In the genomic region with DNA sequence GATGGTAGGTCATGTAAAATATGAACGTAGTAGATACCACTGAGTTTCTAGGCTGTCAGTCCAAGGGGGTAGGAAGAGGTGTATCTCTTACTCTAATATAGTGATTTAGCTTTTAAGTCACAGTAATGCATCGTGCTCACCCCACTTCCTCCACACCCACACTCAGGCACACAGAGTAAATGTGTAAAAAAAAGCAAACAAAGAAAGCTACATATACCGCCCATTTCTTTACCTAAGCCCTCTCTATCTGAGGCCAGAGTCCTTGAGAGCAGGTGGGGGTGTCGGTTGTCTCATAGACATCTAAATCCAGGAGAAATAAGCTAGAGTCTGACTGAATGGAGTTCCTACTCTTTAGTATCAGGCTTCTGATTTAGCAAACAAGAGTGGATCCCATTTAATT, we compare ENCODE assay signal across 24 mouse cellular contexts.
DNase-seq lines count a peak whose midpoint lies in the region; ATAC-seq and TF ChIP-seq lines count a peak whose summit lies in the region.
"Had no signal": no experiment of that assay in that cellular context is flagged by ENCODE, and none has a peak within 500 bp of the region (broad histone marks: within the 10 kb centered on the region; RNA-seq: fewer than 3 reads in every experiment).

No protein-coding gene starts in this region.

- no peak overlapping the region for H3K4me2 ChIP-seq in liver, embryonic 12.5 days
- H3K4me2 ChIP-seq in lung, postnatal 0 days (replicated peaks; ENCODE audit: low read depth, low read length): no peak overlapping the region
- H3K4me2 ChIP-seq in stomach, embryonic 14.5 days (replicated peaks; ENCODE audit: low read depth, low read length): no peak overlapping the region
- H3K4me2 ChIP-seq in hindbrain, embryonic 14.5 days (replicated peaks): no peak overlapping the region
- H3K4me2 ChIP-seq in midbrain, embryonic 14.5 days (ENCODE audit: low read length): no peak overlapping the region
- H3K4me2 ChIP-seq: embryonic facial prominence, embryonic 15.5 days; forebrain, embryonic 15.5 days; heart, embryonic 13.5 days had no signal

- WGBS in liver, embryonic 12.5 days (ENCODE audit: insufficient replicate concordance): 57% methylated on average over 4 of the region's 4 CpGs
- 48% methylated on average over 4 of the region's 4 CpGs for WGBS in lung, postnatal 0 days
- 69% methylated on average over 4 of the region's 4 CpGs for WGBS in stomach, embryonic 14.5 days
- WGBS in hindbrain, embryonic 14.5 days: 89% methylated on average over 4 of the region's 4 CpGs
- 91% methylated on average over 4 of the region's 4 CpGs for WGBS in midbrain, embryonic 14.5 days

- no peak overlapping the region for H3K27ac ChIP-seq in liver, embryonic 12.5 days
- H3K27ac ChIP-seq in lung, postnatal 0 days (ENCODE audit: low read length): no peak overlapping the region
- H3K27ac ChIP-seq in stomach, embryonic 14.5 days (ENCODE audit: low read length): no peak overlapping the region
- no peak overlapping the region for H3K27ac ChIP-seq in hindbrain, embryonic 14.5 days
- no peak overlapping the region for H3K27ac ChIP-seq in midbrain, embryonic 14.5 days (replicated peaks; ENCODE audit: low read depth, low read length)
- H3K27ac ChIP-seq: embryonic facial prominence, embryonic 15.5 days; forebrain, embryonic 10.5 days; forebrain, embryonic 15.5 days; heart, embryonic 13.5 days had no signal

- H3K36me3 ChIP-seq in liver, embryonic 12.5 days: no peaks in the 10 kb centered on the region
- H3K36me3 ChIP-seq in lung, postnatal 0 days (ENCODE audit: insufficient read depth, low read length): no peaks in the 10 kb centered on the region
- H3K36me3 ChIP-seq in stomach, embryonic 14.5 days (ENCODE audit: control insufficient read depth, insufficient read depth, low read length): no peaks in the 10 kb centered on the region
- H3K36me3 ChIP-seq in hindbrain, embryonic 14.5 days (replicated peaks; ENCODE audit: control insufficient read depth, insufficient read depth): no peaks in the 10 kb centered on the region
- H3K36me3 ChIP-seq in midbrain, embryonic 14.5 days (ENCODE audit: control insufficient read depth, insufficient read depth, low read length): no peaks in the 10 kb centered on the region
- H3K36me3 ChIP-seq: embryonic facial prominence, embryonic 15.5 days; forebrain, embryonic 10.5 days; forebrain, embryonic 15.5 days; G1E; heart, embryonic 13.5 days had no signal

- no peaks in the 10 kb centered on the region for H3K9me3 ChIP-seq in liver, embryonic 12.5 days (replicated peaks)
- H3K9me3 ChIP-seq in lung, postnatal 0 days (ENCODE audit: low read length): no peaks in the 10 kb centered on the region
- H3K9me3 ChIP-seq in stomach, embryonic 14.5 days (ENCODE audit: control insufficient read depth, low read depth, low read length): no peaks in the 10 kb centered on the region
- no peaks in the 10 kb centered on the region for H3K9me3 ChIP-seq in hindbrain, embryonic 14.5 days (ENCODE audit: control insufficient read depth, low read length)
- H3K9me3 ChIP-seq in midbrain, embryonic 14.5 days (ENCODE audit: control insufficient read depth, low read length): no peaks in the 10 kb centered on the region
- H3K9me3 ChIP-seq: embryonic facial prominence, embryonic 15.5 days; forebrain, embryonic 10.5 days; forebrain, embryonic 15.5 days; heart, embryonic 13.5 days had no signal

- TF ChIP-seq EP300 in lung, postnatal 0 days (IDR thresholded peaks at IDR 0.05): no peak

- TF ChIP-seq CTCF in lung, postnatal 0 days (IDR thresholded peaks at IDR 0.05): no peak

- DNase-seq in liver: no peak
- peak; percentile 11 for DNase-seq in lung, postnatal 0 days (ENCODE audit: low spot score)
- no peak for DNase-seq in lung, postnatal 36 days
- no peak for DNase-seq in cerebellum, postnatal 25 days
- DNase-seq in hindbrain, embryonic 14.5 days (ENCODE audit: low spot score): no peak
- no peak for DNase-seq in midbrain, embryonic 14.5 days
- DNase-seq: adrenal gland, adult 8-10 months; adrenal gland, postnatal 36 days; B cell, adult 2 months; cerebellum, adult 2 months; cerebellum, postnatal 10 days; embryo, embryonic 11 days; gastrocnemius, postnatal 36 days; heart, adult 11 months; heart, postnatal 36 days had no signal

- H3K27me3 ChIP-seq in liver, embryonic 12.5 days (replicated peaks): no peaks in the 10 kb centered on the region
- H3K27me3 ChIP-seq in lung, postnatal 0 days (replicated peaks; ENCODE audit: insufficient read depth, low read length): no peaks in the 10 kb centered on the region
- no peaks in the 10 kb centered on the region for H3K27me3 ChIP-seq in stomach, embryonic 14.5 days (ENCODE audit: control insufficient read depth, insufficient read depth, low read length)
- H3K27me3 ChIP-seq in hindbrain, embryonic 14.5 days (ENCODE audit: control insufficient read depth, insufficient read depth, low read length): no peaks in the 10 kb centered on the region
- H3K27me3 ChIP-seq in midbrain, embryonic 14.5 days (ENCODE audit: control insufficient read depth, insufficient read depth, low read length): no peaks in the 10 kb centered on the region
- H3K27me3 ChIP-seq: embryonic facial prominence, embryonic 15.5 days; forebrain, embryonic 15.5 days; heart, embryonic 13.5 days had no signal

- peak; percentile 42; the same call in 1 of the 2 replicates for ATAC-seq in liver, embryonic 12.5 days
- ATAC-seq in lung, postnatal 0 days: no peak
- peak; percentile 72; the same call in 1 of the 2 replicates for ATAC-seq in stomach, embryonic 14.5 days (ENCODE audit: insufficient number of reproducible peaks, insufficient read depth, low FRiP score, low read depth)
- ATAC-seq in hindbrain, embryonic 14.5 days (ENCODE audit: low FRiP score): no peak
- no peak for ATAC-seq in midbrain, embryonic 14.5 days (ENCODE audit: low FRiP score, low TSS enrichment)
- ATAC-seq: CD4-positive, CD25-positive, alpha-beta regulatory T cell, adult 4 months; forebrain, embryonic 15.5 days had no signal

- no peaks in the 10 kb centered on the region for H3K4me1 ChIP-seq in liver, embryonic 12.5 days
- H3K4me1 ChIP-seq in lung, postnatal 0 days (ENCODE audit: insufficient read depth, low read depth, low read length): no peaks in the 10 kb centered on the region
- H3K4me1 ChIP-seq in stomach, embryonic 14.5 days (ENCODE audit: control insufficient read depth, insufficient read depth, low read length): no peaks in the 10 kb centered on the region
- no peaks in the 10 kb centered on the region for H3K4me1 ChIP-seq in hindbrain, embryonic 14.5 days (replicated peaks; ENCODE audit: control insufficient read depth, insufficient read depth, low read length)
- H3K4me1 ChIP-seq in midbrain, embryonic 14.5 days (ENCODE audit: control insufficient read depth, insufficient read depth, low read length): no peaks in the 10 kb centered on the region
- H3K4me1 ChIP-seq: embryonic facial prominence, embryonic 15.5 days; heart, embryonic 13.5 days had no signal

- H3K4me3 ChIP-seq in liver, embryonic 12.5 days: no peak overlapping the region
- H3K4me3 ChIP-seq in lung, postnatal 0 days (ENCODE audit: low read depth, low read length): no peak overlapping the region
- H3K4me3 ChIP-seq in stomach, embryonic 14.5 days (ENCODE audit: low read depth, low read length): no peak overlapping the region
- H3K4me3 ChIP-seq in hindbrain, embryonic 14.5 days (replicated peaks; ENCODE audit: low read length): no peak overlapping the region
- no peak overlapping the region for H3K4me3 ChIP-seq in midbrain, embryonic 14.5 days (replicated peaks; ENCODE audit: low read depth, low read length)
- H3K4me3 ChIP-seq: embryonic facial prominence, embryonic 15.5 days; erythroblast, embryonic 14.5 days; forebrain, embryonic 10.5 days; forebrain, embryonic 15.5 days; heart, embryonic 13.5 days had no signal

- no peak overlapping the region for H3K9ac ChIP-seq in liver, embryonic 12.5 days
- H3K9ac ChIP-seq in lung, postnatal 0 days (replicated peaks; ENCODE audit: low read depth): no peak overlapping the region
- no peak overlapping the region for H3K9ac ChIP-seq in stomach, embryonic 14.5 days (replicated peaks; ENCODE audit: low read depth, low read length)
- no peak overlapping the region for H3K9ac ChIP-seq in hindbrain, embryonic 14.5 days
- no peak overlapping the region for H3K9ac ChIP-seq in midbrain, embryonic 14.5 days (replicated peaks; ENCODE audit: low read length)
- H3K9ac ChIP-seq: embryonic facial prominence, embryonic 15.5 days; forebrain, embryonic 15.5 days; heart, embryonic 13.5 days had no signal

Comparison
In these comparisons a context has a peak if more than half of its experiments do, and no peak if none do; other contexts are left out.
1. ATAC-seq: peak in liver, embryonic 12.5 days (single experiment) and stomach, embryonic 14.5 days (single experiment); none in lung, postnatal 0 days (single experiment), hindbrain, embryonic 14.5 days (single experiment) and midbrain, embryonic 14.5 days (single experiment).